Mouse (Mus musculus): Measurements from ENCODE around the gene Spata25.
"Not testable (repeated sequence)": the region's sequence is repeated elsewhere in the genome, so short reads cannot be mapped to it uniquely, and the experiment has no call there.

Spata25 gene

GRCm38 (mm10) chr2:164828437-164828836 lies at the start of gene Spata25:
TSS of gene Spata25 (minus strand) at chr2:164828537.
- no peak for DNase-seq (ENCODE audit: low spot score)

DNA sequence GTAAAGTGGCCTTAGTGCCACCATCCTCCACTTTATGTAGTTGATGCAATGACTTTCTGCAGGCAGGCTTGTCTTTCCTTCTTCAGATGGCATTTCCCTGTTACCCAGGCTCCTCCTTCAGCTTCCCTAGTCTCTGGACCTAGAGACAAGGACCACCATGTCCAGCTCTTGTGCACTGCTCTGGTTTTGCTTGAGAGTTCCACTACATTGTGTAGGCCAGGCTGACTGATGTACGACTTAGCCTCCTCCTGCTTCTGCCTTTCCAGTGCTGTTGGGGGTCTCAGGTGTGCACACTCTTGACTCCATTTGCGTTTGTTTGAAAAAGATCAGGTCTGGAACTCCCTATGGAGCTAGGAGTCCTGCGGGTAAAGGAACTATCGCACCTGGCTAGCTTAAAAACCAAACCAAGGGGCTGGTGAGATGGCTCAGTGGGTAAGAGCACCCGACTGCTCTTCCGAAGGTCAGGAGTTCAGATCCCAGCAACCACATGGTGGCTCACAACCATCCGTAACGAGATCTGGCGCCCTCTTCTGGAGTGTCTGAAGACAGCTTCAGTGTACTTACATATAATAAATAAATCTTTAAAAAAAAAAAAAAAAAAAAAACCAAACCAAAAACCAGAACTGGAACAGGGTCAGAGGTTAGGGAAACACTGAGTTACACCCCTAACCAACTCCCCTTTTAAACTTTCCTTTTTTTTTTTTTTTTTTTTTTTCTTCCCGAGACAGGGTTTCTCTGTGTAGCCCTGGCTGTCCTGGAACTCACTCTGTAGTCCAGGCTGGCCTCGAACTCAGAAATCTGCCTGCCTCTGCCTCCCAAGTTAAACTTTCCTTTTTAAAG lies 49.3 kb upstream of the Spata25 start:
- not testable (repeated sequence) for DNase-seq (ENCODE audit: low spot score)

- DNase-seq (ENCODE audit: low spot score) = not testable (repeated sequence)
Measured at GRCm38 (mm10) chr2:164875648-164876047, 47.3 kb upstream of the Spata25 start.

- peak; percentile 88 for DNase-seq (ENCODE audit: low spot score)
Measured at GRCm38 (mm10) chr2:164874239-164874769, 46.0 kb upstream of the Spata25 start.

DNA sequence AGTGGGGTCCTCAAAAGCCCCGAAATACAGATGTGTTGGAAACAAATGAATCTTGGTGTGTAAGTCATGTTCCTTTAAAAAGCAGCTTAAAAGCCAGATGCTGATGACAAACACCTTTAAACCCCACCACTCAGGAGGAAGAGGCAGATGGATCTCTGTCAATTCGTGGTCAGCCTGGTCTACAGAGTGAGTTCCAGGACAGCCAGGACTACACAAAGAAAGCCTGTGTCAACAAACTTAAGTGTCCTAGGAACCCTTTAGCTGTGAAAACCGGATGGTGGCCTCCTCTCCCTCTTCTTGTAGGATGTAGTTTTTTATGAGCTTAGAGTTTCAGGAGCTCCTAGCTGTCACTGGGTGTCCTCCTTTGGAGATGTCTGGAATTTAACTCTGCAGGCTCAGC lies 45.3 kb upstream of the Spata25 start:
- no peak for DNase-seq (ENCODE audit: low spot score)

- no peak for DNase-seq (ENCODE audit: low spot score)
Measured at GRCm38 (mm10) chr2:164871602-164872303, 43.4 kb upstream of the Spata25 start.

- DNase-seq (ENCODE audit: low spot score) = peak; percentile 70
Measured at GRCm38 (mm10) chr2:164868491-164868890, 40.2 kb upstream of the Spata25 start.

DNA sequence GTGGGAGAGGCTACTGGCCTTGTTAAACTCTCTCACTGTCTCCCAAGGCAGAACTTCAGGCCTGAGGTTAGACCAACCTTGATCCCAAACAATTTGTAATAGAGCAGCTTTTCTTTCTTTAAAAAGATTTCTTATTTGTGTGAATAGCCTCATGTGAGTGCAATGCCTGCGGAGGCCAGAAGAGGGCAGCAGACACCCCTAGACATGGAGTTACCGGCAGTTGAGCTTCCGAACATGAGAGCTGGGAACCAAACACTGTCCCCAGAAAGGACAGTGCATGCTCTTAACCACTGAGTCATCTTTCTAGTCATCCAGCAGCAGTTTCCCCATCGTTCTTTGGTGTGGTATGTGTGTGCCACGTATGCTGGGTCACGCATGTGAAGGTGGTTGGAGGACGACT lies 39.2 kb upstream of the Spata25 start:
- DNase-seq (ENCODE audit: low spot score) = no peak

DNA sequence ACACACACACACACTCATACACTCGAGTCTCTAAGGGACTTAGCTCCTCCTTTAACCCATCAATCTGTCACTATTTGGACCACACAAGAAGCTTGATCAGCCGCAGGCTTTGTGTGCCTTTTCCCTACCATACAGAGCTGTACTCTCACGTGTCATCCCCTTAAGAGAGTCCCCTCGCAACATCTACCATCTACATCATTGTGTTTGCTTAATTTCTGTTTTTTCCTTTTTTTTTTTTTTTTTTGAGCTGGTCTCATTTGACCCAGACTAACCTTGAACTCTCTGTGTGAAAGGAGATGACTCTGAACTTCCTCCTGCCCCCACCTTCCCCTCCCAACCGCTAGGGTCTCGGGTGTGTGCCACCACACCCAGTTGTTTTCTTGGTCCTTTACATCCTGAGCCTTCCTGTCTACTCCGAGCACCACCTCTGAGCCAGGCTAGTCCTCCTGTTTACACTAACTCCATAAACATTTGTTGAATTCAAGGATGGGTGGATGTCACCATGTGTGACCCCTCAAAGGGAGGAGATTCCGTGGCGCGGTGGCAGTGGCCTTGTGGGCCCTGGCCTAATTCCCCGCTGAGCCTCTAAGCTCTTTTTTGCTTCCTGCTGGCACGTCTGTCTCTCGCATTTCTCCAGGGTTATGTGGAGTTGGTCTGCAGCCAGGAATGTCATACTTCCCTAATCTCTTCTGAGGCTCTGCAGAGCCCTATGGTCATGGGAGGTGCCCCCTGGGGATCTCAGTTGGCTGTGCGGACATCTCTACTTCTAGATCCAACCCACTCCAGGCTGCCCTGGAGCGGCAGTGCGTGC lies 38.6 kb upstream of the Spata25 start:
- peak; percentile 91 for DNase-seq (ENCODE audit: low spot score)

- no peak for DNase-seq (ENCODE audit: low spot score)
Measured at GRCm38 (mm10) chr2:164864593-164864992, 36.3 kb upstream of the Spata25 start.

DNA sequence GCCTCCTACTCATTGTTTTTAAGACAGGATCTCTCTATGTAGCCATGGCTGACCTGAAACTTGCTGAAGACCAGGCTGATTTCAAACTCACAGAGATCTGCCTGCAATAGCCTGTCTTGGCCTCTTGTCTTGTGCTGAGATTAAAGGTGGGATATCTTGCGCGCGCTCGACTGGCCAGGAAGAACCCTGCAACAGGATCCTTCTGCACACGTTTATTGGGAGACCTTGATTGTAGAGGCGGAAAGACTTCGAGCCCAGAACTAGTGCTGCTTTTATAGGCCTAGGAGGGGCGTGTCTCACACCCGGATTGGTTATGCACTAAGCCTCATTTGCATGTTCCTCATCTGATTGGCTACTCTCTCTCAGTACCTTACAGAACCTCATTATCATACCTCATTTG lies 35.1 kb upstream of the Spata25 start:
- DNase-seq (ENCODE audit: low spot score) = not testable (repeated sequence)

GRCm38 (mm10) chr2:164862179-164862861 lies 34.0 kb upstream of the Spata25 start:
- DNase-seq (ENCODE audit: low spot score) = peak; percentile 84

GRCm38 (mm10) chr2:164861094-164861493 lies 32.8 kb upstream of the Spata25 start:
- DNase-seq (ENCODE audit: low spot score) = no peak

GRCm38 (mm10) chr2:164859640-164860432 lies 31.5 kb upstream of the Spata25 start:
- no peak for DNase-seq (ENCODE audit: low spot score)

- DNase-seq (ENCODE audit: low spot score) = no peak
Measured at GRCm38 (mm10) chr2:164859155-164859554, 30.8 kb upstream of the Spata25 start.

- no peak for DNase-seq (ENCODE audit: low spot score)
Measured at GRCm38 (mm10) chr2:164857842-164858553, 29.7 kb upstream of the Spata25 start.

GRCm38 (mm10) chr2:164857101-164857821 lies 28.9 kb upstream of the Spata25 start, which contains the start of gene Pltp:
TSS of gene Pltp (minus strand) at chr2:164857711.
- DNase-seq (ENCODE audit: low spot score) = peak; percentile 71

- DNase-seq (ENCODE audit: low spot score) = no peak
Measured at GRCm38 (mm10) chr2:164856309-164857100, 28.2 kb upstream of the Spata25 start.
